Comparison of ENCODE assay signal across 8 mouse cellular contexts in the genomic region with DNA sequence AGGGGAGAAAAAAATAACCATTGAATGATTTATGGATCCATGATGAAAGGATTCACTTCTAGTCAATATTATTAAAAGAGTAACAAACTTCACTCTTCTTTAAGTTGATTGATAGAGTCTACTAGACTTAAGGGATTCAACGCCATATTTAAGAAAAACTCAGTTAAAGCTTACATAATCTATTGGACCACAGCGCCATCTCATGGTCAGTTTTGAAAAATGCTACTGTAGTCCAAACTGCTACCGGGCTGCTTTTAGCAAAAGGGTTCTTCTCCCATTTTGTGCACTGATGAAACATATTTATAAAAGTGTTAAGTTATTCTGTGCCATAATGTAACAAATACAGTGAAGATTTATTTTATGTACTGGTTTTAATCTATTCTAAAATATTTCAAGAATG. TPM values are rescaled to one million over a fixed set of nuclear protein-coding genes. Genes with fewer than 3 reads are reported as not detected.
A peak's percentile ranks its signal among the peaks of the same experiment; 100 is the strongest.
DNase-seq lines count a peak whose midpoint lies in the region; ATAC-seq lines count a peak whose summit lies in the region.

No protein-coding gene starts in this region.

- intact Hi-C loops in left cerebral cortex, postnatal 36 days (cut with DNase I): loop anchor here (5.0 to 10.0 kb wide), 2 partner anchors 937 to 1004 kb away; no protein-coding TSS in a partner anchor
- intact Hi-C loops in heart, postnatal 10 days (cut with DNase I): loop anchor here (5.0 kb wide), 1 partner anchor 67 kb away; the partner anchor contains the start of gene Htr2a

- peak; percentile 71 for DNase-seq in CD4-positive, CD25-positive, alpha-beta regulatory T cell, adult 2 months (ENCODE audit: low read depth, low spot score)
- DNase-seq in left cerebral cortex, adult 18-20 months (ENCODE audit: low spot score in 2 of 2): peak; percentile 45 to 55
- DNase-seq in left cerebral cortex, postnatal 36 days (ENCODE audit: low spot score in 2 of 2): no peak
- DNase-seq in adrenal gland, postnatal 14 days: peak; percentile 59
- peak; percentile 54 to 69 for DNase-seq in heart, postnatal 10 days
- DNase-seq in lung, postnatal 36 days: peak; percentile 51
- DNase-seq in MN1 (ENCODE audit: low spot score): no peak

- no peak for ATAC-seq in CD4-positive, CD25-positive, alpha-beta regulatory T cell, adult 4 months

RNA-seq across cellular contexts. Expression of gene Esd, which starts 23.0 kb away (rescaled TPM):
- 100 to 1,000 TPM; 203 to 204 TPM for polyA plus RNA-seq in CD4-positive, CD25-positive, alpha-beta regulatory T cell, adult 4 months (2017; shearing (Covaris generic))
- 10 to 100 TPM; 85.5 to 88.9 TPM for total RNA-seq in left cerebral cortex, adult 18-20 months (2021)
- total RNA-seq in left cerebral cortex, postnatal 36 days (2021): 10 to 100 TPM; 79.2 to 96.8 TPM
- 225 and 229 TPM in 2 replicates for total RNA-seq in adrenal gland, postnatal 14 days (2021)
- 100 to 1,000 TPM; 139 to 150 TPM for total RNA-seq in heart, postnatal 10 days (2021)

Comparison
In these comparisons a context has a peak if more than half of its experiments do, and no peak if none do; other contexts are left out.
1. DNase-seq: peak in CD4-positive, CD25-positive, alpha-beta regulatory T cell, adult 2 months (single experiment), left cerebral cortex, adult 18-20 months (2 of 2), adrenal gland, postnatal 14 days (single experiment), heart, postnatal 10 days (2 of 2) and lung, postnatal 36 days (single experiment); none in left cerebral cortex, postnatal 36 days (0 of 2) and MN1 (single experiment).